Mouse (Mus musculus) CH12.LX (cell line): ENCODE measurements at regions not wholly inside any gene's neighbourhood (a gene's known extent, or its start where the extent isn't known, plus 50 kb on each side); places are given as distances from the start of the nearest gene placed in this dataset.

Experiments used
- DNase-seq: peaks from one replicate; pipeline ENCODE4 v3.0.0-alpha.2; 2013; ENCODE audit errors: extremely low read depth
- H3K27ac ChIP-seq: 2 replicates; pipeline ENCODE4 v1.5.1; 2012; ENCODE audit warnings: low read depth, mild to moderate bottlenecking, control low read depth, moderate library complexity; ENCODE audit not compliant: insufficient read depth
- H3K27me3 ChIP-seq: replicated peaks from 2 replicates; pipeline ENCODE3; 2012; ENCODE audit warnings: inconsistent platforms
- H3K36me3 ChIP-seq, 2 experiments: replicated peaks in 1 of 2; 2 replicates each; pipeline versions ENCODE3 to v1.6.1; 2012; ENCODE audit warnings: inconsistent platforms in 1 of 2, low read length in 1 of 2, mild to moderate bottlenecking in 1 of 2, mixed read lengths in 1 of 2, moderate library complexity in 1 of 2; ENCODE audit not compliant: control insufficient read depth in 1 of 2, insufficient read depth in 1 of 2
- H3K4me1 ChIP-seq, 2 experiments: 2 replicates each; pipeline ENCODE4 v1.6.1; 2012; ENCODE audit warnings: inconsistent platforms in 1 of 2, moderate library complexity in 1 of 2; ENCODE audit not compliant: insufficient read depth in 2 of 2, control insufficient read depth in 1 of 2
- H3K4me2 ChIP-seq: 2 replicates; pipeline ENCODE4 v1.6.1; 2012; ENCODE audit warnings: low read depth, mild to moderate bottlenecking, control low read depth; ENCODE audit not compliant: poor library complexity, insufficient read depth, severe bottlenecking
- H3K4me3 ChIP-seq, 3 experiments: fragments of 150-350 bp in 1 of 3; sonication (generic) in 1 of 3; replicated peaks in 1 of 3; 2 replicates each; pipeline versions ENCODE3 to v1.5.1; 2011 to 2012; ENCODE audit warnings: low read depth in 2 of 3, low read length in 2 of 3, mild to moderate bottlenecking in 2 of 3, moderate library complexity in 2 of 3, control low read depth in 1 of 3, improper control_type of control experiment in 1 of 3, inconsistent platforms in 1 of 3, mixed read lengths in 1 of 3; ENCODE audit not compliant: poor library complexity in 1 of 3
- H3K79me2 ChIP-seq: replicated peaks from 2 replicates; pipeline ENCODE4 v1.6.1; 2012; ENCODE audit warnings: mild to moderate bottlenecking, moderate library complexity; ENCODE audit not compliant: control insufficient read depth, poor library complexity, insufficient read depth, severe bottlenecking; ENCODE audit errors: extremely low read depth
- H3K9ac ChIP-seq: 2 replicates; pipeline ENCODE4 v1.6.1; 2012; ENCODE audit warnings: low read depth, mild to moderate bottlenecking, control low read depth, moderate library complexity; ENCODE audit not compliant: insufficient read depth
- H3K9me3 ChIP-seq: replicated peaks from 2 replicates; pipeline ENCODE3; 2012; ENCODE audit warnings: low read length, inconsistent platforms, mixed read lengths
- CHD2 ChIP-seq: IDR thresholded peaks from 2 replicates; pipeline ENCODE4 v1.6.1; 2011; ENCODE audit warnings: low read length, improper control_type of control experiment
- ELF1 ChIP-seq: IDR thresholded peaks from 2 replicates; pipeline ENCODE4 v1.6.1; 2014; ENCODE audit warnings: low read depth, mild to moderate bottlenecking, inconsistent platforms, low read length, improper control_type of control experiment
- ETS1 ChIP-seq: conservative IDR thresholded peaks from 2 replicates; pipeline ENCODE4 v1.6.1; 2012; ENCODE audit warnings: low read depth, mild to moderate bottlenecking, inconsistent platforms, low read length, improper control_type of control experiment, moderate library complexity
- GABPA ChIP-seq: IDR thresholded peaks from 2 replicates; pipeline ENCODE4 v1.6.1; 2012; ENCODE audit warnings: low read depth, low read length, improper control_type of control experiment, inconsistent platforms; ENCODE audit not compliant: insufficient replicate concordance
- HCFC1 ChIP-seq: IDR thresholded peaks from 2 replicates; pipeline ENCODE4 v1.6.1; 2012; ENCODE audit warnings: low read depth, mild to moderate bottlenecking, inconsistent platforms, low read length, improper control_type of control experiment
- JUN ChIP-seq: IDR thresholded peaks from 2 replicates; pipeline ENCODE4 v1.6.1; 2011; ENCODE audit warnings: low read depth, mild to moderate bottlenecking, low read length, improper control_type of control experiment, moderate library complexity; ENCODE audit not compliant: insufficient read depth
- KAT2A ChIP-seq: IDR thresholded peaks from 2 replicates; pipeline ENCODE4 v1.6.1; 2012; ENCODE audit warnings: low read length, improper control_type of control experiment, inconsistent platforms; ENCODE audit not compliant: insufficient replicate concordance
- MAFK ChIP-seq: IDR thresholded peaks from 2 replicates; pipeline ENCODE4 v1.6.1; 2011; ENCODE audit warnings: low read length, improper control_type of control experiment; ENCODE audit not compliant: insufficient replicate concordance
- MAX ChIP-seq: IDR thresholded peaks from 2 replicates; pipeline ENCODE4 v1.6.1; 2011; ENCODE audit warnings: low read length, improper control_type of control experiment
- MAZ ChIP-seq: IDR thresholded peaks from 2 replicates; pipeline ENCODE4 v1.6.1; 2012; ENCODE audit warnings: low read depth, mild to moderate bottlenecking, inconsistent platforms, low read length, improper control_type of control experiment, moderate library complexity
- NELFE ChIP-seq: IDR thresholded peaks from 2 replicates; pipeline ENCODE4 v1.6.1; 2011; ENCODE audit warnings: low read depth, low read length, improper control_type of control experiment
- PAX5 ChIP-seq: IDR thresholded peaks from 2 replicates; pipeline ENCODE4 v1.6.1; 2012; ENCODE audit warnings: low read length, inconsistent platforms, mixed read lengths
- POLR2AphosphoS2 ChIP-seq: IDR thresholded peaks from 2 replicates; pipeline ENCODE4 v1.6.1; 2011; ENCODE audit warnings: low read depth, low read length, improper control_type of control experiment
- RCOR1 ChIP-seq: conservative IDR thresholded peaks from 2 replicates; pipeline ENCODE4 v1.6.1; 2012; ENCODE audit warnings: low read depth, mild to moderate bottlenecking, inconsistent platforms, low read length, improper control_type of control experiment
- SIN3A ChIP-seq: IDR thresholded peaks from 2 replicates; pipeline ENCODE4 v1.6.1; 2012; ENCODE audit warnings: low read length, improper control_type of control experiment, inconsistent platforms
- TCF12 ChIP-seq: IDR thresholded peaks from 2 replicates; pipeline ENCODE4 v1.6.1; 2014; ENCODE audit warnings: low read depth, mild to moderate bottlenecking, inconsistent platforms, low read length, improper control_type of control experiment
- UBTF ChIP-seq: IDR thresholded peaks from 2 replicates; pipeline ENCODE4 v1.6.1; 2012; ENCODE audit warnings: low read depth, mild to moderate bottlenecking, inconsistent platforms, low read length, improper control_type of control experiment, moderate library complexity
- USF1 ChIP-seq: IDR thresholded peaks from 2 replicates; pipeline ENCODE4 v1.6.1; 2014; ENCODE audit warnings: low read depth, mild to moderate bottlenecking, inconsistent platforms, low read length, improper control_type of control experiment
- ZMIZ1 ChIP-seq: IDR thresholded peaks from 2 replicates; pipeline ENCODE4 v1.6.1; 2012; ENCODE audit warnings: low read depth, mild to moderate bottlenecking, inconsistent platforms, low read length, improper control_type of control experiment
- ZNF384 ChIP-seq: IDR thresholded peaks from 2 replicates; pipeline ENCODE4 v1.6.1; 2012; ENCODE audit warnings: low read depth, low read length, improper control_type of control experiment, inconsistent platforms
- dilution Hi-C: fragments of 300-500 bp; cut with MboI; formaldehyde crosslinking; loops from 2 replicates; pipeline ENCODE4 v1.14.3; 2020; ENCODE audit warnings: low sequenced_read_pairs; ENCODE audit not compliant: extremely low pct_unique_long_range_greater_than_20kb, extremely low pct_ligation_motif_present
- in situ Hi-C: fragments of 300-500 bp; cut with MboI; formaldehyde crosslinking; loops from 3 replicates; pipeline ENCODE4 v1.14.3; 2019; ENCODE audit warnings: low sequenced_read_pairs, low pct_ligation_motif_present, low pct_unique_long_range_greater_than_20kb, mixed read lengths

DNA sequence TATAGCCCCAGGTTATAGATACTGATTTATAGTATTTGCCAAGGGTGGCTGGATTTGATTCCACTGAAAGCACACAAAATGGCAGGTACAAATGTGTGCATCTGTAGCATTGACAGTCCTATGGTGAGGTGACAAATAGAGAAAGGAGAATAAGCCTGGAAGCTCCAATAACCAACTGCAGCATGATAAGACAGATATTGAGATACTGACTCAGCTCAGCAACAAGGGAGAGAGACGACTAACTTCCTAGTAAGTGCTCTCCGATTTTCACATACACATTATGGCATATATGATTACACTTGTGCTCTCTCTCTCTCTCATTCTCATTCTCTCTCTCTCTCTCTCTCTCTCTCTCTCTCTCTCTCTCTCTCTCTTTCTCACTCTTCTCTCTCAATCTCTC, 923.1 kb downstream of the Flrt2 start:
- no peaks in the 10 kb centered on the region for H3K27me3 ChIP-seq
- H3K79me2 ChIP-seq, result no peaks in the 10 kb centered on the region
- TF ChIP-seq TCF12 (no peak), GABPA (no peak), HCFC1 (no peak), KAT2A (no peak), MAZ (no peak), MAX (no peak), MAFK (no peak), CHD2 (no peak), ZMIZ1 (no peak)
- no peaks in the 10 kb centered on the region for H3K36me3 ChIP-seq
- H3K4me3 ChIP-seq, result no peak overlapping the region
- no peak for DNase-seq
- H3K4me1 ChIP-seq, result no peaks in the 10 kb centered on the region
- no peak overlapping the region for H3K27ac ChIP-seq
- peak overlapping the region; percentile 61 for H3K4me2 ChIP-seq
- in situ Hi-C loops (no loop called here), dilution Hi-C loops (no loop called here)
- no peak overlapping the region; the same call in 1 of the 2 replicates for H3K9ac ChIP-seq
- peaks cover 5% of the 10 kb centered on the region for H3K9me3 ChIP-seq

GRCm38 (mm10) chr12:96615850-96616249, 923.8 kb downstream of the Flrt2 start:
- Histone ChIP-seq H3K79me2 (no peaks in the 10 kb centered on the region), H3K4me3 (peak overlapping the region in 2 of 3 experiments; percentile 47 to 52), H3K4me2 (peak overlapping the region; percentile 51; the same call in 1 of the 2 replicates), H3K27me3 (no peaks in the 10 kb centered on the region), H3K27ac (no peak overlapping the region), H3K9me3 (peaks cover 5% of the 10 kb centered on the region), H3K4me1 (no peaks in the 10 kb centered on the region), H3K36me3 (no peaks in the 10 kb centered on the region), H3K9ac (no peak overlapping the region; the same call in 1 of the 2 replicates)
- DNase-seq, result peak; percentile 16
- in situ Hi-C loops (no loop called here), dilution Hi-C loops (no loop called here)
- TF ChIP-seq ELF1 (no peak), UBTF (no peak), POLR2AphosphoS2 (no peak), USF1 (no peak), PAX5 (no peak), RCOR1 (no peak), ZNF384 (no peak), SIN3A (no peak), ETS1 (no peak), NELFE (no peak), JUN (no peak)
